Mouse (Mus musculus): ENCODE measurements around the gene Hspa14.

DNA sequence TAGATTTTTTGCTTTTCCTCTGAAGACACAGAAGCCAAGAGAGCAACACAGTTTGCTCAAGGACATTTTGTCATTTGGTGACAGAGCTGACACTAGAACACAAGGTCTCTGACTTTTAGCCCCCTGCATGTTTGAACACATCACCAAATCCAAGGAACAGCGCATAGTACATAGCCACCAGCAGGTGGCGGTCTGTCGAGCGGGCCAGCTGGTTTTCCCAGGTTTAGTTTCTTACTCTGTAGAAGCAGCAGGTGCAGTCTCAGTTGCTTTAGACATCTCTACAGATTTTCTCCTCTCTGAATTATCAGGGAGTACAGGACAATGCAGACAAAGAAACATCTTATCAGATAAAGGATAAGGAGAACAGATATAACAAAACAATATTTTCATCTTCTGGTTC, 34.0 kb upstream of the Hspa14 start:
- TF ChIP-seq GATA1 (IDR thresholded peaks at IDR 0.05; ENCODE audit: low read length), result no peak
- no peak for TF ChIP-seq TAL1 (IDR thresholded peaks at IDR 0.05; ENCODE audit: low read length)

Data from erythroblast, embryonic 14.5 days (primary cell).